Mouse (Mus musculus) heart, postnatal 0 days (tissue): ENCODE measurements at regions not wholly inside any gene's neighbourhood (a gene's known extent, or its start where the extent isn't known, plus 50 kb on each side); places are given as distances from the start of the nearest gene placed in this dataset.

ENCODE experiments used
- ATAC-seq: fragments of 200-750 bp; cut with Nextera tagmentation; 2 replicates; pipeline ENCODE4 v1.8.0; 2017; ENCODE audit warnings: low read depth, moderate number of reproducible peaks, moderate library complexity; ENCODE audit not compliant: insufficient read depth
- DNase-seq: peaks from one replicate; pipeline ENCODE4 v3.0.0-alpha.2; 2016; ENCODE audit warnings: low spot score
- H3K27ac ChIP-seq: fragments of 300-500 bp; sonication (generic); 2 replicates; pipeline ENCODE4 v1.5.1; 2014; ENCODE audit warnings: low read depth, mild to moderate bottlenecking
- H3K27me3 ChIP-seq: fragments of 300-500 bp; sonication (generic); 2 replicates; pipeline ENCODE4 v1.6.1; 2014; ENCODE audit warnings: low read length, mixed read lengths; ENCODE audit not compliant: control insufficient read depth, insufficient read depth
- H3K36me3 ChIP-seq: fragments of 300-500 bp; sonication (generic); replicated peaks from 2 replicates; pipeline ENCODE4 v1.6.1; 2014; ENCODE audit warnings: low read length, mixed read lengths; ENCODE audit not compliant: control insufficient read depth, insufficient read depth
- H3K4me1 ChIP-seq: fragments of 300-500 bp; sonication (generic); 2 replicates; pipeline ENCODE4 v1.6.1; 2014; ENCODE audit warnings: antibody characterized with exemption; ENCODE audit not compliant: control insufficient read depth, insufficient read depth
- H3K4me2 ChIP-seq: fragments of 300-500 bp; sonication (generic); 2 replicates; pipeline ENCODE4 v1.6.1; 2014; ENCODE audit warnings: low read depth, mild to moderate bottlenecking, low read length, moderate library complexity
- H3K4me3 ChIP-seq: fragments of 300-500 bp; sonication (generic); 2 replicates; pipeline ENCODE4 v1.5.1; 2014; ENCODE audit warnings: low read depth, low read length
- H3K9ac ChIP-seq: fragments of 300-500 bp; sonication (generic); replicated peaks from 2 replicates; pipeline ENCODE4 v1.6.1; 2014; ENCODE audit warnings: low read depth, low read length, mixed read lengths
- H3K9me3 ChIP-seq: fragments of 300-500 bp; sonication (generic); replicated peaks from 2 replicates; pipeline ENCODE4 v1.6.1; 2016; ENCODE audit warnings: low read length; ENCODE audit not compliant: control insufficient read depth
- CTCF ChIP-seq: IDR thresholded peaks from 2 replicates; pipeline ENCODE4 v1.5.1; 2016; ENCODE audit warnings: antibody characterized with exemption, control low read depth, low read depth
- EP300 ChIP-seq: IDR thresholded peaks from 2 replicates; pipeline ENCODE4 v1.6.1; 2016; ENCODE audit warnings: antibody characterized with exemption, low read depth
- WGBS: fragments of 180-500 bp; shearing (Covaris S2); extraction: QIAGEN DNeasy Blood & Tissue Kit; methylation state at CpG from one replicate; pipeline ENCODE4 v1.1.7; 2014; 5-methylcytosine and 5-hydroxymethylcytosine counted together

- Histone ChIP-seq H3K9ac (no peak overlapping the region), H3K27me3 (no peaks in the 10 kb centered on the region), H3K4me2 (no peak overlapping the region), H3K9me3 (no peaks in the 10 kb centered on the region), H3K27ac (no peak overlapping the region), H3K4me3 (no peak overlapping the region), H3K4me1 (peaks cover 22% of the 10 kb centered on the region), H3K36me3 (no peaks in the 10 kb centered on the region)
- DNase-seq (no peak), ATAC-seq (no peak)
- TF ChIP-seq EP300, result no peak
- TF ChIP-seq CTCF, result no peak
- 63% methylated on average over 1 of the region's 1 CpGs for WGBS
These were observed 207.6 kb downstream of the Ankrd50 start for GRCm38 (mm10) chr3:38276948-38277504.

- 50% methylated on average over 2 of the region's 2 CpGs for WGBS
- Histone ChIP-seq H3K4me3 (no peak overlapping the region), H3K9me3 (no peaks in the 10 kb centered on the region), H3K9ac (no peak overlapping the region), H3K36me3 (no peaks in the 10 kb centered on the region), H3K27ac (peak overlapping the region; percentile 70), H3K4me1 (peaks cover 6% of the 10 kb centered on the region; the same call in 1 of the 2 replicates), H3K4me2 (no peak overlapping the region), H3K27me3 (no peaks in the 10 kb centered on the region)
- DNase-seq, result peak; percentile 82
- peak; percentile 85 for ATAC-seq
- TF ChIP-seq EP300, result peak; percentile 92
- TF ChIP-seq CTCF, result no peak
These were observed 209.3 kb downstream of the Ankrd50 start for GRCm38 (mm10) chr3:38275321-38275720.

GRCm38 (mm10) chr3:38270742-38271141, 213.9 kb downstream of the Ankrd50 start:
- ATAC-seq (no peak), DNase-seq (no peak)
- 58% methylated on average over 6 of the region's 6 CpGs for WGBS
- no peak for TF ChIP-seq EP300
- TF ChIP-seq CTCF, result no peak
- no peaks in the 10 kb centered on the region for H3K4me1 ChIP-seq
- H3K27ac ChIP-seq, result no peak overlapping the region
- H3K27me3 ChIP-seq, result no peaks in the 10 kb centered on the region
- peaks cover 4% of the 10 kb centered on the region; the same call in 1 of the 2 replicates for H3K9me3 ChIP-seq
- H3K36me3 ChIP-seq, result no peaks in the 10 kb centered on the region
- no peak overlapping the region for H3K9ac ChIP-seq
- no peak overlapping the region for H3K4me2 ChIP-seq
- no peak overlapping the region for H3K4me3 ChIP-seq

- DNase-seq, result no peak
These were observed 216.4 kb downstream of the Ankrd50 start for GRCm38 (mm10) chr3:38268226-38268625.

GRCm38 (mm10) chr3:38263261-38264141, 221.1 kb downstream of the Ankrd50 start:
- Histone ChIP-seq H3K27me3 (no peaks in the 10 kb centered on the region), H3K27ac (no peak overlapping the region), H3K9ac (no peak overlapping the region), H3K9me3 (peaks cover 5% of the 10 kb centered on the region; the same call in 1 of the 2 replicates), H3K4me2 (no peak overlapping the region), H3K4me3 (no peak overlapping the region), H3K4me1 (no peaks in the 10 kb centered on the region), H3K36me3 (no peaks in the 10 kb centered on the region)
- WGBS, result 73% methylated on average over 16 of the region's 16 CpGs
- ATAC-seq (no peak), DNase-seq (no peak)
- TF ChIP-seq EP300 (no peak), CTCF (no peak)

More at GRCm38 (mm10) chr3:38268226-38268625, 216.4 kb downstream of the Ankrd50 start:
- WGBS, result 94% methylated on average over 7 of the region's 7 CpGs
- Histone ChIP-seq H3K36me3 (no peaks in the 10 kb centered on the region), H3K4me1 (no peaks in the 10 kb centered on the region), H3K4me2 (no peak overlapping the region), H3K4me3 (no peak overlapping the region), H3K9ac (no peak overlapping the region), H3K27ac (no peak overlapping the region), H3K27me3 (no peaks in the 10 kb centered on the region), H3K9me3 (peaks cover 5% of the 10 kb centered on the region; the same call in 1 of the 2 replicates)
- no peak for TF ChIP-seq CTCF
- ATAC-seq, result no peak
